Mouse (Mus musculus): ENCODE results near the gene Tiam1. TPM values are rescaled to one million over a fixed set of nuclear protein-coding genes. Genes with fewer than 3 reads are reported as not detected.

Tiam1 gene
- polyA plus RNA-seq, 2 experiments = 1.6 to 4.2 TPM

DNA sequence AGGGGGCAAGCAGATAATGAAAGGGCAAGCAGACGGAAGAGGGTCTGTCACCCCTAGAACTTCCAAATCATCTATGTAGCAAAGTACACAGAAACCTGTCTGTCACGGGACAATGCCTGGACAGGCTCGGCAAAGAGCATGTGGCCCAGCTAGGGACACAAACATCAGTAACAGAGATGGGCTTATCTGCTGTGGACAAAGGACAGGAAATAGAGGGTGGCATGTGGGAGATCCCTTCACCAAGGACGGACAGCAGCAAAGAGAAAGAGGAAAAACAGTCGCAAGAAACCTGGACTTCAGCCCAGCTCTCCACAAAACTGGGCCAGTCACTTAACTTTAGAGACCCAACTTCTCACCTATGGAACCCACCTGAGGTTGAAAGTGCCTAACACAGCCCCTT is 47.6 kb downstream of the Tiam1 start:
- H3K4me3 ChIP-seq (ENCODE audit: insufficient read depth in 1 of 2, low read depth in 2 of 2, low read length in 2 of 2) = no peak overlapping the region
- no peaks in the 10 kb centered on the region for H3K36me3 ChIP-seq (replicated peaks; ENCODE audit: control insufficient read depth, insufficient read depth, low read depth)
- H3K9me3 ChIP-seq (ENCODE audit: control insufficient read depth, low read length) = no peaks in the 10 kb centered on the region
- H3K4me2 ChIP-seq (ENCODE audit: low read depth) = no peak overlapping the region
- ATAC-seq (ENCODE audit: insufficient read depth) (no peak), DNase-seq (ENCODE audit: low read depth in 3 of 3, low spot score in 3 of 3) (no peak)
- WGBS (ENCODE audit: insufficient replicate concordance) = 29% methylated on average over 5 of the region's 5 CpGs
- peaks cover 0 to 4% of the 10 kb centered on the region in 2 experiments; a peak in 2 of 4 replicates for H3K4me1 ChIP-seq (replicated peaks; ENCODE audit: control insufficient read depth in 2 of 2, insufficient read depth in 2 of 2, low read length in 1 of 2)
- TF ChIP-seq CTCF (IDR thresholded peaks at IDR 0.05; ENCODE audit: low read depth) (no peak), EP300 (IDR thresholded peaks at IDR 0.05; ENCODE audit: low read depth) (no peak)
- no peak overlapping the region for H3K27ac ChIP-seq
- H3K27me3 ChIP-seq (ENCODE audit: control insufficient read depth, insufficient read depth, low read length) = no peaks in the 10 kb centered on the region
- H3K9ac ChIP-seq (replicated peaks) = no peak overlapping the region

DNA sequence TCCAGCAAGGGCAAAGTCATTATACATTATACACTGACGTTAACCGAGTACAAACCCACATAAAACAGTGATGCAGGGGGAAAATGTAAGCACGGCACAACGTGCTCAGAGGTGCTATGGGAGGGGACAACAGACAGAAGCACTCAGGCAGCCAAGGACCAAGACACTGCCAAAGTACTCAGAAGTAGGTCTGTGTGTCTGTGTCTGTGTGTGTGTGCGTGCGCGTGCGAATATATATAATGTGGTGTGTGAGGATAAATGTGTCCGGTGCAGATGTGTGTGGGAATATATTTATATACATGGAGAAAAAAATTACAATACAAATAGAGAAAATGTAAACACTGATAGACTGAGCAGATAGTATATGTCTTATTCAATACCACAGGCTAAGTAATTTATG is 50.6 kb downstream of the Tiam1 start:
- Histone ChIP-seq H3K9ac (replicated peaks) (no peak overlapping the region), H3K4me2 (ENCODE audit: low read depth) (no peak overlapping the region), H3K27ac (no peak overlapping the region), H3K4me3 (ENCODE audit: insufficient read depth in 1 of 2, low read depth in 2 of 2, low read length in 2 of 2) (no peak overlapping the region), H3K4me1 (replicated peaks; ENCODE audit: control insufficient read depth in 2 of 2, insufficient read depth in 2 of 2, low read length in 1 of 2) (peaks cover 0 to 4% of the 10 kb centered on the region in 2 experiments; a peak in 2 of 4 replicates), H3K9me3 (ENCODE audit: control insufficient read depth, low read length) (no peaks in the 10 kb centered on the region), H3K27me3 (ENCODE audit: control insufficient read depth, insufficient read depth, low read length) (no peaks in the 10 kb centered on the region), H3K36me3 (replicated peaks; ENCODE audit: control insufficient read depth, insufficient read depth, low read depth) (no peaks in the 10 kb centered on the region)
- DNase-seq (ENCODE audit: low read depth in 3 of 3, low spot score in 3 of 3) (no peak), ATAC-seq (ENCODE audit: insufficient read depth) (no peak)
- TF ChIP-seq CTCF (IDR thresholded peaks at IDR 0.05; ENCODE audit: low read depth) (no peak), EP300 (IDR thresholded peaks at IDR 0.05; ENCODE audit: low read depth) (no peak)
- 80% methylated on average over 9 of the region's 9 CpGs for WGBS (ENCODE audit: insufficient replicate concordance)

DNA sequence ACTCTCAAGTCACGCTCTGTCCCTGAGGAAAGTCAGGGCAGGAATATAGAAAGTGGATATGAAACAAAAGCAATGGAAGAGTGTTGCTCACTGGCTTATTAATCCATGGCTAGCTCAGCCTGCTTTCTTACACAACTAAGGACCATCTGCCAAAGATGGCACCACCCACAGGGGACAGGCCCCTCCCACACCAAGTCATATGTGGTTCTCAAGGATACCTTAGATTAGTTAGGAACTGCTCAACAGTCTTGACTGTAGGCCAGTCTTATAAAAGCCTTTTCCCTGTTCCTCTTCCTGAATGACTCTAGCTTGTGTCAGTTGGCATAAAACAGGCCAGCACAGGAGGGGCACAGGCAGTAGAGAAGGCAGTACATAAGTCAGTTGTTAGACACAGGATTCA is 51.7 kb downstream of the Tiam1 start:
- no peak overlapping the region for H3K9ac ChIP-seq (replicated peaks)

DNA sequence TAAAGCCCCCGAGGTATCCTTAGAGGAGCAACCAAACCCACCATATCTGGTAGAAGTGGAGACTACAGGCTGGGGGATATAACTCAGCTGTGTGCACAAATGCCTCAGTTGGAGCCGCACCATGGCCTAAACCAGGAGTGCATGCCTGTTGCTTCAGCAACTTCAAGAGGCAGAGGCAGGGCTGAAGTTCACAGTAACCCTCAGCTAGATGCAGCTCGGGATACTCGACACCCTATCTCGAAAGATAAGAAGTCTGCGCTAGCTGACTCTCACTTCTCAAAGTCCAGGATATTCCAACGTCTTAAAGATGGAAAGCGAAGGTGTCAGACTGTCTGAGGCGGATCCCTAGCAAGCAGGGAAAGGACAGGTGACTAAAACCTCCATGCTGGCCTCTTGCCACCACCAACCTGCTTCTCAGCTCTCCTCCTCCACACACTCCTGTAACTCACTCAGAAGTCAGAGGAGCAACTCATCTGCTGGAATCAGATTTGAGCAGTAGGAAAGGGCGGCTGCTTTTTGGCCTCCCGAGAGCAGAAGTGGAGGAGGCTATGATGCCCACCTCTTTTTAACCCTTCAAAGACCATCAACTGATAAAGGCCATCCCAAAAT is 52.4 kb downstream of the Tiam1 start:
- ATAC-seq (ENCODE audit: insufficient read depth) (no peak), DNase-seq (ENCODE audit: low read depth in 3 of 3, low spot score in 3 of 3) (no peak)
- Histone ChIP-seq H3K4me2 (ENCODE audit: low read depth) (no peak overlapping the region), H3K4me3 (ENCODE audit: insufficient read depth in 1 of 2, low read depth in 2 of 2, low read length in 2 of 2) (no peak overlapping the region), H3K27me3 (ENCODE audit: control insufficient read depth, insufficient read depth, low read length) (no peaks in the 10 kb centered on the region), H3K9ac (replicated peaks) (no peak overlapping the region), H3K4me1 (replicated peaks; ENCODE audit: control insufficient read depth in 2 of 2, insufficient read depth in 2 of 2, low read length in 1 of 2) (peaks cover 0 to 4% of the 10 kb centered on the region in 2 experiments; a peak in 2 of 4 replicates), H3K36me3 (replicated peaks; ENCODE audit: control insufficient read depth, insufficient read depth, low read depth) (no peaks in the 10 kb centered on the region), H3K9me3 (ENCODE audit: control insufficient read depth, low read length) (no peaks in the 10 kb centered on the region), H3K27ac (no peak overlapping the region)
- 23% methylated on average over 11 of the region's 11 CpGs for WGBS (ENCODE audit: insufficient replicate concordance)
- TF ChIP-seq EP300 (IDR thresholded peaks at IDR 0.05; ENCODE audit: low read depth) (no peak), CTCF (IDR thresholded peaks at IDR 0.05; ENCODE audit: low read depth) (no peak)

More for the DNA sequence above, 51.7 kb downstream of the Tiam1 start:
- H3K9me3 ChIP-seq (ENCODE audit: control insufficient read depth, low read length) = no peaks in the 10 kb centered on the region
- H3K36me3 ChIP-seq (replicated peaks; ENCODE audit: control insufficient read depth, insufficient read depth, low read depth) = no peaks in the 10 kb centered on the region
- 62% methylated on average over 1 of the region's 1 CpGs for whole genome bisulfite sequencing (ENCODE audit: insufficient replicate concordance)
- H3K27ac ChIP-seq = no peak overlapping the region
- no peak overlapping the region for H3K4me2 ChIP-seq (ENCODE audit: low read depth)
- no peak overlapping the region for H3K4me3 ChIP-seq (ENCODE audit: insufficient read depth in 1 of 2, low read depth in 2 of 2, low read length in 2 of 2)
- no peaks in the 10 kb centered on the region for H3K27me3 ChIP-seq (ENCODE audit: control insufficient read depth, insufficient read depth, low read length)
- no peak for TF ChIP-seq CTCF (IDR thresholded peaks at IDR 0.05; ENCODE audit: low read depth)
- DNase-seq (ENCODE audit: low read depth in 3 of 3, low spot score in 3 of 3) = no peak
- ATAC-seq (ENCODE audit: insufficient read depth) = no peak
- H3K4me1 ChIP-seq (replicated peaks; ENCODE audit: control insufficient read depth in 2 of 2, insufficient read depth in 2 of 2, low read length in 1 of 2) = peaks cover 0 to 4% of the 10 kb centered on the region in 2 experiments; a peak in 2 of 4 replicates

DNA sequence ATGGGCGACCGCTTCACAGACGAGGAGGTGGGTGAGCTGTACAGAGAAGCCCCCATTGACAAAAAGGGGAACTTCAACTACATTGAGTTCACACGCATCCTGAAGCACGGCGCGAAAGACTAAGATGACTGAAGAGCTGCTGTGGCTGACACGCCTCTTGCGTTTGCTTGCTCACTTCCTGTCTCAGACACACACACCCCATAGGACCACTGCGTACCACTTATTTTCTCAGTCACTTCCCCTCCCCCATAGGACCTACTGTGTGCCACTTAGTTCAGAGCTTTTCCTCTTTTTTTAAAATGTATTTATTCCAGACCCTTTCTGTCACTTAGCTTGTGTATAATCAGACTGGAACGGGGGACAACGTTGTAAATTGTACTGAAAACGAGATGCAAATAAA is 53.2 kb downstream of the Tiam1 start:
- Histone ChIP-seq H3K27ac (no peak overlapping the region), H3K4me1 (replicated peaks; ENCODE audit: control insufficient read depth in 2 of 2, insufficient read depth in 2 of 2, low read length in 1 of 2) (peaks cover 0 to 4% of the 10 kb centered on the region in 2 experiments; a peak in 2 of 4 replicates), H3K4me2 (ENCODE audit: low read depth) (no peak overlapping the region), H3K9ac (replicated peaks) (no peak overlapping the region), H3K4me3 (ENCODE audit: insufficient read depth in 1 of 2, low read depth in 2 of 2, low read length in 2 of 2) (no peak overlapping the region), H3K36me3 (replicated peaks; ENCODE audit: control insufficient read depth, insufficient read depth, low read depth) (no peaks in the 10 kb centered on the region), H3K9me3 (ENCODE audit: control insufficient read depth, low read length) (no peaks in the 10 kb centered on the region), H3K27me3 (ENCODE audit: control insufficient read depth, insufficient read depth, low read length) (no peaks in the 10 kb centered on the region)
- TF ChIP-seq EP300 (IDR thresholded peaks at IDR 0.05; ENCODE audit: low read depth) (no peak), CTCF (IDR thresholded peaks at IDR 0.05; ENCODE audit: low read depth) (no peak)
- ATAC-seq (ENCODE audit: insufficient read depth) (no peak), DNase-seq (ENCODE audit: low read depth in 3 of 3, low spot score in 3 of 3) (no peak)
- 35% methylated on average over 13 of the region's 13 CpGs for WGBS (ENCODE audit: insufficient replicate concordance)

Data from liver, embryonic 14.5 days (tissue).